Mouse (Mus musculus) cerebellum, postnatal 36 days (tissue): ENCODE measurements around the gene Atp2b2.

Source experiments
- DNase-seq, 2 experiments: peaks; one replicate each; pipeline ENCODE4 v3.0.0; 2021 to 2022; ENCODE audit warnings: mixed read lengths in 2 of 2

Gene Atp2b2

DNA sequence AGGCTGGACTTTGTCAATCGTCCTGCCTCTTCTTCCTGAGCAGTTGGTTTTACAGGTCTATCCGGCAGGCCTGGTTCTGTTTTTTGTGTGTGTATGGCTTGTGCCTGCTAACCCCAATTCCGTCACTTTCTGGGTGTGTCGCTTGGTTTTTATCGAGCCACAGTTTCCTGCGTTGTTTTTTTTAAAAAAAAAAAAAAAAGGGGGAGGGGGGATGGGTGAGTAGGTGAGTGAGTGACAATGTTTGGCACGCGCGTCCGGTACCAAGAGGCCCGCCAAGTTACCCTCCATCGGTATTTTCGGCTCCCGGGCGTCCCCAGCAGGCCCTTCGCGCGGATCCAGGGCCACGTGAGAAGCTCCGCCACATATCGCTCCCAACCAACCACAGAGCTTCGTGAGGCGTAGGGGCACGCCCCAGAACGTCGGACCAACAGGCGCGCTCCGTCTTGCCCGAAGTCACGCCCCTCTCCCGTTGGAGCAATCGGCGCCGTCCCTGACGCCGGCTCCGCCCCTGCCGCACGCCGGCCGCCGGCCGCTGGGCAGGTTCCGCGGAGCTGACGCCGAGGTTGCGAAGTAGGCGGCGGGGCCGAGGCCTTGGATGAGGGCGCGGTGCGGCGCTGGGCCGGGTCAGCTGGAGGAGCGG lies 345.7 kb downstream of the Atp2b2 start, which contains the start of gene Tatdn2:
TSS of gene Tatdn2 (plus strand) at position 469 of the 640 bp plus-strand sequence.
- DNase-seq, result peak; percentile 92 to 95

GRCm38 (mm10) chr6:113695766-113696355 lies 346.6 kb downstream of the Atp2b2 start:
- no peak for DNase-seq

- no peak for DNase-seq
Measured at GRCm38 (mm10) chr6:113695203-113695602, 347.2 kb downstream of the Atp2b2 start.
